Mouse (Mus musculus) MEL (cell line): Measurements from ENCODE around the gene Drd1. TPM values are rescaled to one million over a fixed set of nuclear protein-coding genes. Genes with fewer than 3 reads are reported as not detected.

Experiments used
- DNase-seq: peaks from one replicate; pipeline ENCODE4 v3.0.0; 2011; ENCODE audit warnings: low read depth, low spot score
- H3K27ac ChIP-seq: 2 replicates; pipeline ENCODE4 v1.5.1; 2012; ENCODE audit warnings: low read depth, mild to moderate bottlenecking, control low read depth, low read length, moderate library complexity; ENCODE audit not compliant: control insufficient read depth
- H3K27me3 ChIP-seq, 2 experiments: fragments of 150-350 bp in 1 of 2; sonication (generic) in 1 of 2; 2 replicates each; pipeline ENCODE4 v1.6.1; 2012; ENCODE audit warnings: low read length in 2 of 2, mild to moderate bottlenecking in 2 of 2, improper control_type of control experiment in 1 of 2, moderate library complexity in 1 of 2; ENCODE audit not compliant: insufficient read depth in 2 of 2, control insufficient read depth in 1 of 2
- H3K36me3 ChIP-seq, 2 experiments: 2 replicates each; pipeline ENCODE4 v1.6.1; 2012 to 2014; ENCODE audit warnings: low read length in 2 of 2, improper control_type of control experiment in 1 of 2, inconsistent platforms in 1 of 2, mild to moderate bottlenecking in 1 of 2; ENCODE audit not compliant: insufficient read depth in 2 of 2, control insufficient read depth in 1 of 2
- H3K4me1 ChIP-seq, 2 experiments: fragments of 150-350 bp in 1 of 2; sonication (generic) in 1 of 2; 2 replicates each; pipeline ENCODE4 v1.6.1; 2012; ENCODE audit warnings: low read length in 2 of 2, improper control_type of control experiment in 1 of 2, mild to moderate bottlenecking in 1 of 2; ENCODE audit not compliant: insufficient read depth in 2 of 2, control insufficient read depth in 1 of 2
- H3K4me3 ChIP-seq, 2 experiments: fragments of 150-350 bp in 1 of 2; sonication (generic) in 1 of 2; 2 replicates each; pipeline ENCODE4 v1.5.1; 2012; ENCODE audit warnings: low read depth in 2 of 2, low read length in 2 of 2, mild to moderate bottlenecking in 2 of 2, moderate library complexity in 2 of 2, control low read depth in 1 of 2, improper control_type of control experiment in 1 of 2; ENCODE audit not compliant: control insufficient read depth in 1 of 2, insufficient read depth in 1 of 2
- H3K79me2 ChIP-seq: 2 replicates; pipeline ENCODE4 v1.6.1; 2012; ENCODE audit warnings: mild to moderate bottlenecking, low read length, moderate library complexity; ENCODE audit not compliant: control insufficient read depth, poor library complexity, insufficient read depth
- H3K9ac ChIP-seq: 2 replicates; pipeline ENCODE4 v1.6.1; 2012; ENCODE audit warnings: low read depth, mild to moderate bottlenecking, control low read depth, low read length, moderate library complexity; ENCODE audit not compliant: control insufficient read depth, poor library complexity, severe bottlenecking
- H3K9me3 ChIP-seq: fragments of 150-350 bp; sonication (generic); replicated peaks from 2 replicates; pipeline ENCODE4 v1.6.1; 2012; ENCODE audit warnings: mild to moderate bottlenecking, low read length, improper control_type of control experiment, moderate library complexity; ENCODE audit not compliant: insufficient read depth
- CHD1 ChIP-seq: IDR thresholded peaks from 2 replicates; pipeline ENCODE4 v1.6.1; 2012; ENCODE audit warnings: low read depth, mild to moderate bottlenecking, inconsistent platforms, low read length, improper control_type of control experiment
- CTCF ChIP-seq, 3 experiments: IDR thresholded peaks in 2 of 3; conservative IDR thresholded peaks in 1 of 3; 2 replicates each; pipeline ENCODE4 v1.5.1; 2011 to 2012; ENCODE audit warnings: low read length in 3 of 3, low read depth in 2 of 3, mild to moderate bottlenecking in 2 of 3, improper control_type of control experiment in 1 of 3, inconsistent platforms in 1 of 3, mixed read lengths in 1 of 3, moderate library complexity in 1 of 3; ENCODE audit not compliant: control insufficient read depth in 1 of 3, insufficient read depth in 1 of 3, poor library complexity in 1 of 3, severe bottlenecking in 1 of 3
- E2F4 ChIP-seq: IDR thresholded peaks from 2 replicates; pipeline ENCODE4 v1.6.1; 2011; ENCODE audit warnings: low read depth, low read length, improper control_type of control experiment, borderline replicate concordance
- EP300 ChIP-seq, 2 experiments: IDR thresholded peaks; 2 replicates each; pipeline ENCODE4 v1.6.1; 2011; ENCODE audit warnings: improper control_type of control experiment in 2 of 2, low read length in 2 of 2, low read depth in 1 of 2, mild to moderate bottlenecking in 1 of 2
- GATA1 ChIP-seq: IDR thresholded peaks from 2 replicates; pipeline ENCODE4 v1.6.1; 2011; ENCODE audit warnings: low read depth, low read length, improper control_type of control experiment
- HCFC1 ChIP-seq: IDR thresholded peaks from 2 replicates; pipeline ENCODE4 v1.6.1; 2012; ENCODE audit warnings: low read depth, mild to moderate bottlenecking, inconsistent platforms, low read length, improper control_type of control experiment, moderate library complexity
- KAT2A ChIP-seq: conservative IDR thresholded peaks from 2 replicates; pipeline ENCODE4 v1.6.1; 2012; ENCODE audit warnings: low read depth, low read length, improper control_type of control experiment, inconsistent platforms
- MAZ ChIP-seq: IDR thresholded peaks from 2 replicates; pipeline ENCODE4 v1.6.1; 2012; ENCODE audit warnings: low read depth, mild to moderate bottlenecking, inconsistent platforms, low read length, improper control_type of control experiment
- MYB ChIP-seq: IDR thresholded peaks from 2 replicates; pipeline ENCODE4 v1.6.1; 2011; ENCODE audit warnings: mild to moderate bottlenecking, low read depth, low read length, improper control_type of control experiment
- MYC ChIP-seq: IDR thresholded peaks from 2 replicates; pipeline ENCODE4 v1.6.1; 2011; ENCODE audit warnings: low read depth, mild to moderate bottlenecking, low read length, improper control_type of control experiment, moderate library complexity
- NELFE ChIP-seq: IDR thresholded peaks from 2 replicates; pipeline ENCODE4 v1.6.1; 2011; ENCODE audit warnings: low read depth, low read length, improper control_type of control experiment
- POLR2A ChIP-seq, 2 experiments: IDR thresholded peaks; 2 replicates each; pipeline ENCODE4 v1.6.1; 2011 to 2012; ENCODE audit warnings: low read length in 2 of 2, mild to moderate bottlenecking in 2 of 2, control low read depth in 1 of 2, improper control_type of control experiment in 1 of 2, low read depth in 1 of 2, moderate library complexity in 1 of 2; ENCODE audit not compliant: control insufficient read depth in 1 of 2, insufficient read depth in 1 of 2, poor library complexity in 1 of 2
- POLR2AphosphoS2 ChIP-seq: IDR thresholded peaks from 2 replicates; pipeline ENCODE4 v1.6.1; 2011; ENCODE audit warnings: low read length, improper control_type of control experiment
- POLR2AphosphoS5 ChIP-seq: IDR thresholded peaks from 2 replicates; pipeline ENCODE4 v1.6.1; 2012; ENCODE audit warnings: low read depth, borderline replicate concordance, mild to moderate bottlenecking, inconsistent platforms, low read length, moderate library complexity, mixed read lengths
- RAD21 ChIP-seq: IDR thresholded peaks from 2 replicates; pipeline ENCODE4 v1.6.1; 2011; ENCODE audit warnings: mild to moderate bottlenecking, low read depth, low read length, improper control_type of control experiment
- RCOR1 ChIP-seq: IDR thresholded peaks from 2 replicates; pipeline ENCODE4 v1.6.1; 2012; ENCODE audit warnings: low read depth, mild to moderate bottlenecking, inconsistent platforms, low read length, improper control_type of control experiment
- SIN3A ChIP-seq: IDR thresholded peaks from 2 replicates; pipeline ENCODE4 v1.6.1; 2012; ENCODE audit warnings: low read length, improper control_type of control experiment, inconsistent platforms
- SMC3 ChIP-seq: IDR thresholded peaks from 2 replicates; pipeline ENCODE4 v1.6.1; 2011; ENCODE audit warnings: low read depth, low read length, improper control_type of control experiment
- TCF12 ChIP-seq: IDR thresholded peaks from 2 replicates; pipeline ENCODE4 v1.6.1; 2014; ENCODE audit warnings: low read depth, mild to moderate bottlenecking, inconsistent platforms, low read length, improper control_type of control experiment, moderate library complexity
- UBTF ChIP-seq: IDR thresholded peaks from 2 replicates; pipeline ENCODE4 v1.6.1; 2012; ENCODE audit warnings: low read depth, mild to moderate bottlenecking, inconsistent platforms, low read length, improper control_type of control experiment, moderate library complexity, borderline replicate concordance; ENCODE audit not compliant: insufficient read depth
- USF1 ChIP-seq: IDR thresholded peaks from 2 replicates; pipeline ENCODE4 v1.6.1; 2014; ENCODE audit warnings: low read depth, mild to moderate bottlenecking, inconsistent platforms, low read length, improper control_type of control experiment, moderate library complexity
- USF2 ChIP-seq, 2 experiments: IDR thresholded peaks; 2 replicates each; pipeline ENCODE4 v1.6.1; 2011 to 2012; ENCODE audit warnings: improper control_type of control experiment in 2 of 2, low read length in 2 of 2, borderline replicate concordance in 1 of 2, inconsistent platforms in 1 of 2, low read depth in 1 of 2, mild to moderate bottlenecking in 1 of 2; ENCODE audit not compliant: insufficient read depth in 1 of 2
- ZC3H11A ChIP-seq: IDR thresholded peaks from 2 replicates; pipeline ENCODE4 v1.6.1; 2012; ENCODE audit warnings: low read depth, mild to moderate bottlenecking, inconsistent platforms, low read length, improper control_type of control experiment
- ZKSCAN1 ChIP-seq: IDR thresholded peaks from 2 replicates; pipeline ENCODE4 v1.6.1; 2012; ENCODE audit warnings: low read depth, mild to moderate bottlenecking, inconsistent platforms, low read length, improper control_type of control experiment, moderate library complexity
- ZNF384 ChIP-seq: IDR thresholded peaks from 2 replicates; pipeline ENCODE4 v1.6.1; 2012; ENCODE audit warnings: low read depth, mild to moderate bottlenecking, inconsistent platforms, low read length, improper control_type of control experiment
- polyA plus RNA-seq, 2 experiments: library from polyadenylated mRNA; stranded (reverse) in 1 of 2; unstranded in 1 of 2; fragments of >175 nt in 1 of 2; fragments of >200 nt in 1 of 2; gene quantifications; 2 replicates each; pipeline versions ENCODE4 v1.2.1 to v1.2.4; 2012; ENCODE audit warnings: low replicate concordance in 2 of 2, low read depth in 1 of 2; ENCODE audit not compliant: insufficient read length in 2 of 2, insufficient read depth in 1 of 2, missing spikeins in 1 of 2
- total RNA-seq: library from RNA; depleted of rRNA; stranded (reverse); fragments of 300-350 nt; gene quantifications from 2 replicates; pipeline ENCODE4 v1.2.3, GENCODE M21; 2012

The Drd1 gene
- total and polyA plus RNA-seq, 3 experiments = not detected

- TF ChIP-seq EP300 (IDR thresholded peaks at IDR 0.05; ENCODE audit: low read depth in 1 of 2, low read length in 2 of 2) = no peak
- TF ChIP-seq POLR2AphosphoS2 = no peak
- TF ChIP-seq USF1 = no peak
- no peak for TF ChIP-seq E2F4
- no peak for TF ChIP-seq RCOR1
- no peak for TF ChIP-seq ZKSCAN1
- no peak for TF ChIP-seq POLR2A (IDR thresholded peaks at IDR 0.05; ENCODE audit: control insufficient read depth in 1 of 2, insufficient read depth in 1 of 2, low read depth in 1 of 2, low read length in 2 of 2, poor library complexity in 1 of 2)
- no peak for TF ChIP-seq KAT2A
- no peak for TF ChIP-seq ZC3H11A
- no peak for TF ChIP-seq CTCF (IDR thresholded peaks at IDR 0.05 in 2 of 3, conservative IDR thresholded peaks at IDR 0.05 in 1 of 3; ENCODE audit: control insufficient read depth in 1 of 3, insufficient read depth in 1 of 3, low read depth in 2 of 3, low read length in 3 of 3, poor library complexity in 1 of 3, severe bottlenecking in 1 of 3)
- TF ChIP-seq GATA1 = no peak
- no peak for TF ChIP-seq HCFC1
- no peak for TF ChIP-seq MYC
- no peak for TF ChIP-seq SMC3
- TF ChIP-seq MAZ = no peak
- no peak for TF ChIP-seq NELFE
- no peak for TF ChIP-seq ZNF384
- no peak for TF ChIP-seq MYB
- peaks cover 0 to 7% of the 10 kb centered on the region in 2 experiments; a peak in 3 of 4 replicates for H3K4me1 ChIP-seq
- H3K9me3 ChIP-seq = no peaks in the 10 kb centered on the region
- H3K4me3 ChIP-seq = no peak overlapping the region
- no peaks in the 10 kb centered on the region for H3K27me3 ChIP-seq
- no peaks in the 10 kb centered on the region for H3K79me2 ChIP-seq
- H3K27ac ChIP-seq = no peak overlapping the region
- H3K36me3 ChIP-seq = peaks cover 16 to 30% of the 10 kb centered on the region in 2 experiments
- no peak for DNase-seq
- H3K9ac ChIP-seq = no peak overlapping the region
Observed at GRCm38 (mm10) chr13:54097227-54097626, 41.7 kb upstream of the Drd1 start.

DNA sequence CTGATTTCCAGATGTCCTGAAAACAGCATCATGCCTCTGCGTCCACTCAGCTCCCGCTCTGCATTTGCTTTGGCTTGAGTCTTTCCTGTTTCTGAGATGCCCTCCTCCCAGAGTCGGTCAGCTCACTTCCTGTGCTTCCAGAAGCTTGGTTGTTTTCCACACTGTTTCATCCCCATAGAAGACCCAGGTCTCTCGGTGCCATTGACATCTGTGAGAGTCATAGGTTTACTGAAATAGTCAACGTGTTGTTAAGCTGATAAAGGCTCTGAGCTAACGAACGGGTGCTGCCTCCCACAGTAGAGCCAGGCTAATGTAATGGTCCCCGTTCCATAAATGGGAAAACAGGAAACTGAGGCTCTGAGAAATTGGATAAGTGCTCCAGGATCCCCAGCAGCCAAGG, 40.2 kb upstream of the Drd1 start:
- Histone ChIP-seq H3K4me1 (peaks cover 0 to 3% of the 10 kb centered on the region in 2 experiments; a peak in 2 of 4 replicates), H3K9ac (no peak overlapping the region), H3K27me3 (no peaks in the 10 kb centered on the region), H3K9me3 (no peaks in the 10 kb centered on the region)
- TF ChIP-seq CTCF (IDR thresholded peaks at IDR 0.05 in 2 of 3, conservative IDR thresholded peaks at IDR 0.05 in 1 of 3; ENCODE audit: control insufficient read depth in 1 of 3, insufficient read depth in 1 of 3, low read depth in 2 of 3, low read length in 3 of 3, poor library complexity in 1 of 3, severe bottlenecking in 1 of 3) (no peak), SIN3A (no peak), POLR2AphosphoS5 (no peak), KAT2A (no peak), TCF12 (no peak), POLR2A (IDR thresholded peaks at IDR 0.05; ENCODE audit: control insufficient read depth in 1 of 2, insufficient read depth in 1 of 2, low read depth in 1 of 2, low read length in 2 of 2, poor library complexity in 1 of 2) (no peak), ZKSCAN1 (no peak), RAD21 (no peak), E2F4 (no peak), ZC3H11A (no peak), SMC3 (no peak), CHD1 (no peak), UBTF (no peak), USF2 (IDR thresholded peaks at IDR 0.05; ENCODE audit: borderline replicate concordance in 1 of 2, insufficient read depth in 1 of 2, low read depth in 1 of 2, low read length in 2 of 2) (no peak)
- TF ChIP-seq, all 39 proteins: peak for 0
- peaks cover 9 to 39% of the 10 kb centered on the region in 2 experiments for H3K36me3 ChIP-seq
- H3K27ac ChIP-seq = no peak overlapping the region
- no peak overlapping the region for H3K4me3 ChIP-seq
- H3K79me2 ChIP-seq = no peaks in the 10 kb centered on the region
- DNase-seq = no peak
